Mouse (Mus musculus) urinary bladder, postnatal 36 days (tissue): ENCODE data around the gene Ppox.
A peak's percentile ranks its signal among the peaks of the same experiment; 100 is the strongest.

Source experiments
- DNase-seq, 2 experiments: peaks; one replicate each; pipeline ENCODE4 v3.0.0; 2022; ENCODE audit warnings: low spot score in 2 of 2, mixed read lengths in 1 of 2

The Ppox gene

DNA sequence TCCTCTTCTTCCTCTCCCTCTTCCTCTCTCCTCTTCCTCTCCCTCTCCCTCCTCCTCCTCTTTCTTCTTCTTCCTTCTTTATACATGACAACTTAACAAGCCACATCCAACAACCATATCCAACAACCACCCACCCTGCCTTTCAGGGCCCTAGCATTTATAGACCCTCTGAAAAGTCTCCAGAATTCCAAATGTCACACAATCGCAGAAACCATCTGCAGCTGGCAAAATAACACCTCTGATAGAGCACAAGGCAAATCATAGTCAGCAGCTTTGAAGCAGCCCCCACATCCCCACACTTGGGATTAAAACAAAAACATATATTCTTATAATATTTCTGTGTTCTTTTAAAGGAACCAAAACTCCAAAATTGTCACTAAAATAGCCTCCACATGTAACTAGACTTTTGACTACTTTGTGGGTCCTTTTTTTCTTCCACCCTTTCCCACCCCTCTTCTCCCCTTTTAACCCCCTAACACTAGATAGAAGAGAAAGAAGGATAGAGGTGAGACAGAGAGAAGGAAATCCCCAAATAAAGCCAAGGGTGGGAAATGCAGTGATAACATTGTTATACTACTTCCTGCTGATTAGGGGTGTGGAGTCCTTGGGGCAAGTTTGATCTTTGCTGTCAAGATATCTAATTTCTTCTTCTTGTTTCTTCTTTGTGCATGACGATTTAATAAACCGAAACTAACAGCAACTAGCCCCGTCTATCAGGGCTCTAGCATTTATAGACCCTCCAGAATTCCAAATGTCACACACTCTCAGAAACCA, 14.8 kb downstream of the Ppox start:
- DNase-seq = no peak

DNA sequence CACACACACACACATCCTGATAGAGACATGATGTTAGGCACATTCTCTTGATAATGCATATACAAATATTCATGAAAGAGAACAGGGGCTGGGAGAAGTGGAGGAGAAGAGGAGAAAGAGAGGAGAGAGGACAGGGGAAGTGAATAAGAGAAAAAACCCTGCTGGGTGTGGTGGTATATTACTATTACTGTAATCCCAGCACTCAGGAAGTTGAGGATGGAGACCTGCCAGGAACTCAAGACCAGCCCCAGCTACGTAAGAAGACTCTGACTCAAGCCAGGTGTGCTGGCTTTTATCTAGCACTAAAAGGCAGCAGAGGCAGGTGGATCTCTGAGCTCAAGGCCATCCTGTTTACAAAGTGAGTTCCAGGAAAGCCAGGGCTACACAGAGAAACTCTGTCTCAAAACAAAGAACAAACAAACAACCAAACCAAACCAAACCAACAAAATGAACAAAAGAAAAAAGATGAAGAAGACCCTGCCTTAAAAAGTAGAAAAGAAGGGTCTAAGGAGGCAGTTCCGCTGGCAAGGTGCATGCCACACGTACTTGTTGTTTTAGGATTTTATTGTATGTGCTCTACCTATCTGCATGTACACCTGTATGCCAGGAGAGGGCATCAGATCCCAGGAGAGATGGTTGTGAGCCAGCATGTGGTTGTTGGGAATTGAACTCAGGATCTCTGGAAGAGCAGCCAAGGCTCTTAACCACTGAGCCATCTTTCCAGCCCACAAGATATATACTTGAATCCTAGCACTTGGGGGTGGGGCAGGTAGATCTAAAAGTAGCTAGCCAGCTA, 17.1 kb downstream of the Ppox start:
- DNase-seq = no peak

DNA sequence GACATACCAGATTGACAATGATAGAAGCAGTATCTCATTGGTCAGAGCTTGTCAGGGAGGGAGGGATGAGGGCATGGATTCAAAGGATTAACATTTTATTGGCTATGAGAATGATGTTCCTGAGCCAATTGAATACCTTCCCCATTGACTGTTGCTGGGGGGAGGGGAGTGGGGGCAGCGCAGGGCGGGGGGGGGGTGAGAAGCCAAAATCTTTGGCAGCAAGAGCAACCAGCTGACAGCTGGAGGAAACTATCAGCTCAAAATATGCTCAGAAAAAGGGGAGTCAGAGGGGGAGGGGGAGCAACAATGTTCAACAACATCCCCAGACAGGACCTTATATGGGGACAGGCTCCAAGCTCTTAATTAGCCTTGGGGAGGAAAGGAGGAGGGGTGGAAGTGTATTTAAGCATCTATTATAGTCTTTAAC, 17.8 kb downstream of the Ppox start:
- no peak for DNase-seq

DNA sequence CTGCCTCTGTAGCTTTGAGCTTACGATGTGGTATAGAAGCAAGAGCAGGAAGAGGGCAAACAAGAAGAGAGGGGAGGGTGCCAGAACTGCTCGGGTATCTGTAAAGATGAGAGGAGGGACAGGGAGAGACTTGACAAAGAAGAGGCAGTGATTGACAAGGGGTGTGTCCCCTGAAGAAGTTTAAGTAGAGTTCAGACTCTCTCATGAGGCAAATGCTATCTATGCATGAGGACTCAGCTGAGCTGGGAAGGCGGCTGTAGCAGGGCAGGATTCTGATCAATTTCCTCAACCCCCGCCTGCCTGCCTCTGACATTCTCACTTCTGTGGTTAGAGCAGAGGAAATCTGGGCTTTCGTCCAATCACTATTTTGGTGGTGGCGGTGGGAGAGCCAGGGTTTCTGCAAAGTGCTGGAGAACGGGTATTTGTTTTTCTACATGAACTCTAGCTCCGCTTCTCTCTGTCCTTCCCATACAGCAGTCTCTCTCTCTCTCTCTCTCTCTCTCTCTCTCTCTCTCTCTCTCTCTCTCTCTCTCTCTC, 18.3 kb downstream of the Ppox start:
- no peak for DNase-seq

DNA sequence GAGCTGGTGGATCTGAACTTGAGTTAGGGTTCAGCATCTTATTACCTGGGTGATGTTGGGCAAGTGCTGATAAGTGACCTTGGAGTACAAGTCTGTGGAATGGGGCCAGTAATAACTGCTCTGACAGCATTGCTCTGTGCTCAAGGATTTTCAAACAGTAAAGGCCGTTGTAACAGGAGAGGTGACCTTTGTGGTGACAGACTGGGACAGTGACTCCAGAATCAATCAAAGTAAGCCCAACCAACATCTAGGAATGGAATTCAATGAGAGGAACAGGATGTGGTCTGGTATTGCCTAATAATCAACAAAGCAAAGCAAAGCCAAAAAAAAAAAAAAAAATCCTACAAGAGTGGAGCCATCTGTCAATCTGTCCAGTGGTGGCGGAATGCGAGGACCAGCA, 20.7 kb downstream of the Ppox start:
- no peak for DNase-seq

DNA sequence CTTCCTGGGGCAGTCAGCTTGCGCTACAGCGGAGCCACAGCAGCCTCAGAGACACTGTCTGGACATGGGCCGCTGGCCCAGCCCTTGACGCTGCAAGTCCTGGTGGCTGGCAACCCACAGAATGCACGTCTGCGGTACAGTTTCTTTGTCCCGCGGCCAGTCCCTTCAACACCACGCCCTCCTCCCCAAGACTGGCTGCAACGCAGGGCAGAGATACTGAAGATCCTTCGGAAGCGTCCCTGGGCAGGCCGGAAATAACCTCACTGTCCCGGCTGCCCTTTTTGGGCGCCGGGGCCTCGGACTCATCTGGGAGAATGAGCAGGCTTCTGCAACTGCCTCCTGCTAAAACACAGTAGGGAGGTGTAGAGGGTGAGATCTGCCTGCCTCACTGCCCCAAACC, 22.1 kb downstream of the Ppox start:
- no peak for DNase-seq

DNA sequence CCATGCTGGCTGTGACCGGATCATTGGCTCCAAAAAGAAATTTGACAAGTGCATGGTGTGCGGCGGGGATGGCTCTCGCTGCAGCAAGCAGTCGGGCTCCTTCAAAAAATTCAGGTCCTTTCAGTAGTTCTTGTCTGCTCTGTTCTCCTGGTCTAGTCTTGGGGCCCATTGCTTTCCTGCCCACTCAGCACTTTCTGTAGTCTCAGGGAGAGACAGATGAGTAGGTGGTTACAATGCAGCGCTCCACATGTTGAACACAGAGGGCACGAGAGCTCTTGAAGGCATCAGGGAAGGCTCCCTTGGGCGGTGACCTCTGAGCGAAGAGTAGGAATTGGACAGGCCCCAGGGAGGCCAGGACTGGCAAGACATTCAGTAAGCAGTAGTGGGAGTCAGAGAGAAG, 23.2 kb downstream of the Ppox start:
- DNase-seq = no peak

DNA sequence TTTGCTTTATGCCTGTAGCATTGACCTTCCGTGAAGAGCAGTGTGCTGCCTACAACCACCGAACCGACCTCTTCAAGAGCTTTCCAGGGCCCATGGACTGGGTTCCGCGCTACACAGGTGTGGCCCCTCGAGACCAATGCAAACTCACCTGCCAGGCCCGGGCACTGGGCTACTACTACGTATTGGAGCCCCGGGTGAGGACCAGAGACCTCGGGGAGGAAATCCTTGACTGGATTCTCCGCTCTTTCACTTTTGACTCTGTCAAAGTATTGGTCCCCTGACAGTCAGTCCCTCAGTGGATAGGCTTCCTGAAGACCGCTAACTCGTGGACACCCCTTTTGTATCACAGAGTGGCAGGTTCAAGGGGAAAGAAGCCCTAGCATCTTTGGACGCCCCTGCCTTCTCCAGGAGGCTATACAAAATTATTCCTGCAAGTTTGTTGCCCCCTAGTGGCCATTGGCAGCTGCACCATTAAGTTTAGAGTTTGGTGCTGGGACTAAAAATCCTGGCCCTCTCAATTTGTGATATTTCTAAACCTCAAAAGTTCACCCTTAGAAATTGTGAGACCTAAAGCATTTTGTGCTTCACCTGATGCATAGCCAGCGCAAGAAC, 23.9 kb downstream of the Ppox start:
- DNase-seq = peak in 1 of 2 experiments; percentile 49

DNA sequence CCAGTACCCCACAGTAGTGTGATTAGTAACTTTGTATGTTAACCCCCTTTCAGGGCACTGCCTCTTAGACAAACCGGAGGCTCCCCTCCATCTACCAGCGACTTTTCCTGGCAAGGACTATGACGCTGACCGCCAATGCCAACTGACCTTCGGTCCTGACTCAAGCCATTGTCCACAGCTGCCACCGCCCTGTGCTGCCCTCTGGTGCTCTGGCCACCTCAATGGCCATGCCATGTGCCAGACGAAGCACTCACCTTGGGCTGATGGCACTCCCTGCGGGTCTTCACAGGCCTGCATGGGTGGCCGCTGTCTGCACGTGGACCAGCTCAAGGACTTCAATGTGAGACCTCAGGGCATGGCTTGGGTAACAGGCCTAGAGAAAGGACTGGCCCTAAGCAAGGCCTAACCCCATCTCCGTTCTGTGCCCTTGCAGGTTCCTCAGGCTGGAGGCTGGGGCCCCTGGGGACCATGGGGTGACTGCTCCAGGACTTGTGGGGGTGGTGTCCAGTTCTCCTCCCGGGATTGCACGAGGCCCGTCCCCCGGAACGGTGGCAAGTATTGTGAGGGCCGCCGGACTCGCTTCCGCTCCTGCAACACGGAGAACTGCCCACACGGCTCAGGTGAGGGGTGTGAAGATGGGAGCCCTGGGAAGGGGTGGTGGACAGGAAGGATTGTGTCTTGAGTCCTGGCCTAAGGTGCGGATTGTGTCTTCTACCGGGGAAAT, 24.7 kb downstream of the Ppox start:
- DNase-seq = no peak

DNA sequence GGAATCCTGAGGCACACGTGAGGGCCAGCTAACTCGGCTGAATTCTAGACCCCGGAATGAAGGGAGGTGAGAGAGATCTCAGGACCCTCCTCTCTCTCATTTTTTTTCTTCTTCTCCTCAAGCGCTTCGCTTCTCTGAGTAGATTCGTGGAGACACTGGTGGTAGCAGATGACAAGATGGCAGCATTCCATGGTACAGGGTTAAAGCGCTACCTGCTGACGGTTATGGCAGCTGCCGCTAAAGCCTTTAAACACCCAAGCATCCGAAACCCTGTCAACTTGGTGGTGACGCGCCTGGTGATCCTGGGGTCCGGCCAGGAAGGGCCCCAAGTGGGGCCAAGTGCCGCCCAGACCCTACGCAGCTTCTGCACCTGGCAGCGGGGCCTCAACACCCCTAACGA, 28.6 kb downstream of the Ppox start:
- no peak for DNase-seq

DNA sequence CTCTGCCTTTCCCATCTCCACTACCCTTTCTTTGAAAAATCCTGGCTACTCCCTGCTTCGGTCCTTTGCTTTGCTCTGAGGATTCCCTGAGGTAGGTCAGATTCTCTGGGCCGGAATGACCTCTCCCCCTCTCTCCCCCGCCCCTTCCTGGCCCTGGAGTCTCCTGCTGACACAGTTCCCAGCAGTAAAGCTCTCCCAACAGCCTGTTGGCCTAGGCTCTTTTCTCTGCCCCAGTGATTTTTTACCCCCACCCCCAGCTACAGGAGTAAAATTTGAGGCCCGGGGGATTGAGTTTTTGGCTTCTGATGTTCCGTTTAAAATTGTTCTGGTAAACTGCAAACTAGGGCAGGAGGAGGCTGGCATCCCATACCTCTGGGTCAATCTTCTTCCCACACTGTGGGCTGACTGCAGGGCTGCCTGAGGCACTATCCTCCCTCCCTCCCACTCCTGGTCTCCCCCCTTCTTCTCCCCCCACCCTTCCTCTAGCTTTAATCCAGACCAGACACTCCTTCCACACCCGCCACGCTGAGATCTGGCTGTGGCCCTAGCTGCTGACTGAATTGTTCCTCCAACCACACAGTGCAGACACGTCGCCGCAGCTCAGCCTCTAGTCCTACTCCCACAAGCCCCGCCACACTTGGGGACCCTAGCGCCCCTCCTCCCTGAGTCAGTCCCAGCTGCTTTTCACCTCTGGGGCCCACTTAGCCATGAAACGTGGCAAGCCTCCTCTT, 29.2 kb downstream of the Ppox start:
- DNase-seq = peak in 1 of 2 experiments; percentile 29

DNA sequence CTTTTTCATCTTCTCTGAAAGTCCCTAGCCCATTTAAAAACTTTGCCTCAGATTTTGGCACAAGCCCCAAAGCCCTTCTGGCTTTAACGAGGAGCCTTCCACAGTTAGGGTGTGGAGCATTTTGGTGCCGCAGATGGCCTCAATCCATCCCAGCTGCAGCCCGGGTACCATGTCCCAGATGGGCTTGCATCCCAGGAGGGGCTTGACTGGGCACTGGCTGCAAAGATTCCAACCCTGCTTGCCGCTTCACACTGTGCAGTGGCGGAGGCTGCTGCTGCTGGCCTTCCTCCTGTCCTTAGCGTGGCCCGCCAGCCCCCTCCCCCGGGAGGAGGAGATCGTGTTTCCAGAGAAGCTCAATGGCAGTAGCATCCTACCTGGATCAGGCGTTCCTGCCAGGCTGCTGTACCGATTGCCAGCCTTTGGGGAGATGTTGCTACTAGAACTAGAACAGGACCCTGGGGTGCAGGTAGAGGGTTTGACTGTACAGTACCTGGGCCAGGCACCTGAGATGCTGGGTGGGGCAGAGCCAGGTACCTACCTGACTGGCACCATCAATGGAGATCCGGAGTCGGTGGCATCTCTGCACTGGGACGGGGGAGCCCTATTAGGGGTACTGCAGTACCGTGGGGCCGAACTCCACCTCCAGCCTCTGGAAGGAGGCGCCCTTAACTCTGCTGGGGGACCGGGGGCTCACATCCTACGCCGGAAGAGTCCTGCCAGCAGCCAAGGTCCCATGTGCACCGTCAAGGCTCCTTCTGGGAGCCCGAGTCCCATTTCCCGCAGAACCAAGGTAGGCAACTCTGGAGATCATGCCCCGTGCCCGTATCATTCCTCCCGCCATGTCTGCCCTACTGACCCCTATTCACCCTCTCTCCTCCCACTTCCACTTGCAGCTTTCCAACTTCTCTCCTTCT, 30.0 kb downstream of the Ppox start, which contains the start of gene Ndufs2:
TSS of gene Ndufs2 (minus strand) at position 709 of the 914 bp plus-strand sequence.
- DNase-seq = no peak

DNA sequence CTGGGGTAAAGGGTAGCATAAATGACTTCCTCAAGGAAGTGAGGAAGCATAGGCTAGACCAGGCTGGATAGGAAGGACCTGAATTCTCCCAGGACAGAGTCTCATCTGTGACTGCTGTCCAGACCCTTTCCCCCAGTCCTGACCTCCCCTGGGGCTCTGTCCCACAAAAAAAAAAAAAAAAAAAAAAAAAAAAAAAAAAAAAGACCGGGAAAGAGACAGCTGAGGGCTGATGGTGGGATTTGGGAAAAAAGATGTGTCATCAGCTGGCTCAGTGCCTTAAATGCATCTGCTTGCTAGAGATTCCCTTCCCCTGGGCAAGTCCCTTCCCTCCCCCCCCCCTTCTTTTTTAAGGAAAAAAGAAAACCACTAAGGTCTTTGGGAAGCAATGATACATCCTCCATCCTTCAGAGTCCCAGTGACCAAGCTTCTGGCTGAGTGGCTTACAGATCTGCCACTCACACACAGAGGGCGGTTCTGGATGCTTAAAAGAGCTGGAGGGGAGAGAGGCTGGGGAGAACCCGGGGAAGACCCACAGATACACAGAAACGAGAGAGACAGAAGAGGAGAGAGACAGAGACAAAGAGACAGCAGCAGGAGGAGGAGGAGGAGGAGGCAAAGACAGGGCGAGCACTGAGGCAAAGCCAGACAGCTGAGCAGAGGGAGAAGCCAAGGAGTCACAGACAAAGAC, 30.9 kb downstream of the Ppox start, which contains the start of gene Adamts4:
TSS of gene Adamts4 (plus strand) at position 509 of the 688 bp plus-strand sequence.
- no peak for DNase-seq

DNA sequence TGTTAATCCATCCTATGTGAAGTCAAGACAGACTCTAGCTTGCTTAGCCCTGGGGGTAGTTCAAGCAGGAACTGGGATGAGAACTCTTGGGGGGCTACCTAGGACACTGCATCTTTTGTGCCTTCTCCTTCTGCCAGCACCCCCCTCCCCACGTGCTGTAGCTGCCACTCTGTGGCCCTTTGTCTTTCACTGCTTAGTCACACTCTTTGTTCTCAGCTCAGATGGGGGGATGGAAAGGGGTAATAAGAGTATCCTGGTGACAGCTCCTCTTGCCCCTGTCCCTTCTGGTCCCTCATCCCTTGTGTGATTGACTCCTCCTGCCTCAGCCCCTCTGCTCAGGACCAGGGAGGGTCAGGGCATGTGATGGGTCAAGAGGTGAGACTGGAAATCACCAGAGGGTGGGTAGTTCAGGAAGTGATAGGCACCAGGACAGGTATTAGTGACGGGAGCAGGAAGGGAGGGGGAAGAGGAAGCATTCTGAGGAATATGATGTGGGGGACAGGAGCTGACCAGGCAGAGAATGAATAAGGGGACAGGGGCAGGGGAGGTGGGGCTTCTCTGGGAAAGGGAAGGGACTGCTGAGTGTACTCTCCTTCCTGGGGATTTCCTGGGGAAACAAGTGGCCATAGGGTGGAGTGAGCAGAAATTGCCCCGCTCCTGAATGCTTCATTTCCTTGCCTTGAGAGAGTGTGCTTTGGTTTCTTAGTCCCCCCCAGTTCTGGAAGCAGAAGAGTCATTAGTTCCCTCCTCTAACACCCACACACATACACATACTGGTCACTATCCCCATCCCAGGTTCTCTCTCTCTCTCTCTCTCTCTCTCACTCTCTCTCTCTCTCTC, 32.4 kb downstream of the Ppox start:
- DNase-seq = no peak

DNA sequence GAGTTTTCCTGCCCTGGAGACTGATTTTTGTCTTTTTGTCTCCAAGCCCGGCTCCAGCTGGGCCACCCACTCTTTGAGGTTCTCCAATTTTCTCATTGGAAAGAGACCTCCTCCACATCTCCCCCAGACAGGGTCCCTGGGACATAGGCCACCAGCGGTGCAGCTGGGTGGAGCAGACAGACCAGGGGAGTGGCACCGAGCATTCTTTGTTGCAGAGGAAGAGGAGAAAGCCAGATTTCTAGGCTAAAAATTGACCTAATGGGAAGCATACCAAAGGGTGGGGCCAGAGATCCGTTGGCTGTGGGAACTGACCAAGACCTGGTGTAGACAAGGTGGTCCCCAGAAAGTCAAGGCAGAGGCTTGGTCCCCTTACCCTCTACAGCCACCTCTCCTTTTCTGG, 33.1 kb downstream of the Ppox start:
- DNase-seq = no peak

DNA sequence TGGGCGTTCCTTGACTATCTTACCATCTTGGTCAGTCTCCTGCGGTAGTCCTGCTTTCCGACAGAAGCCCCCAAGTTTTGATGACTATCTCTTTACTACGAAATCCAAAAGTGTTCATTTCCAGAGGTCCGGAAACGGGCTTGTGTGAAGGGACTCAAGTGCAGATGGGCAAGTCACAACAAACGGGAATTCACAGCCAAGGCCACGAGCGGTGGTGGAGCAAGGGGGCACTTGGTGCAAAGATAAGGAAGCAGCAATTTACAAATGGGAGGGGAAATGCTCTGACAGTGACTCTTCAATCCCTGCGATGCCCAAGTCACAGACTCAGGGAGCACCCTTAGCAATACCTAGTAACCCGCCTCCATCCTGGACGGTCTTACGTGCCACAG, 33.5 kb downstream of the Ppox start:
- DNase-seq = no peak

DNA sequence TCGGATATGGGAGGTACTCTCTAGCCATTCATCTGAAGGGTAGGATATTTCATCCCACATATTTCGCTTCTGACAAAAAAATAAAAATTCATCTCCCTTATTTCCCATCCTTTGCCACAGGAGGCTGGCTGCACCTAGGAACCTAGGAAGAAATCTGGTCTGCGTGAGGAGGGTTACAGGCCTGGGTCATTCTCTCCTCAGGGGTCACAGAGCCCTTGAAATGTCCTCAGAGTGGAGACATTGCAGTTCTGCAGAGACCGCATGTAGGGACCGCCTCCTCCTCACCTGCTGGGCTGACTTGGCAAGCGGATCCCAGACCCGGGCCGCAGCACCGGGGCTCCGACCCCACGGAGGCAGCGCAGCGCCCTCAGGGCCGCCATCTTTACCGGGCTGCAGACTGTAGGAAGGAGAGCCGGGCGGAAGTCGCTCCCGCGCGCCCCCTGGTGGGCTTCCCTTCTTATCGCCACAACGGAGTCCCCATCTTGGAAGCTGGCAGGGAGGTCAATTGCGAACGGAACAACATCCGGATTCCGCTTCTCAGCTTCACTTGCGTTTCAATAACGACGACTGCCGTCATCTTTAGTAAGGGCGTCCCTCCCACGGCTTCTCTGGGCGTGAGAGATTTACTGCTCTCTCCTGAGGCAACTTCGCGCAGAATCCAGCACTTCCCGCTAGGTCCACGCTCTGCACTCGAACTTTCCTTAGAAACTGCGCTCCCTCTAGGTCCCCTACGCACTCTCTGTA, 34.1 kb downstream of the Ppox start:
- DNase-seq = peak; percentile 96 to 97

DNA sequence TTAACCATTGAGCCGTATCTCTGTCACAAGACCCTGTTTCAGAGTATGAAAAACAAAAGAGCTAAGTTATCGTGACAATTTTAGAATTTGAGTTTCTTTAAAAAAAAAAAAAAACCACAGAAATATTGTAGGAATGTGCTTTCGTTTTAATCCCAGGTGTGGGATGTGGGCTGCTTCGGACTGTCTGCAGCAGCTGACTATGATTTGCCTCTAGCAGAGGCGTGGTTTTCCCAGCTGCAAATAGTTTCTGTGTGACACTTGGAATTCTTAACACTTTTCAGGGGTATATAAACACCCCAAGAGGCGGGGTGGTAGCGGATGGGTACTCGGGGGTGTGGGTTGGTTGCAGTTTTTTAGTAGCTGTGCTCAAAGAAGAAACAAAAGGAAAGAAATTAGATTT, 35.6 kb downstream of the Ppox start:
- no peak for DNase-seq
